Mouse (Mus musculus) brain, adult 2 months (tissue): ENCODE data around the gene Frmd8.
"Not testable (repeated sequence)": the region's sequence is repeated elsewhere in the genome, so short reads cannot be mapped to it uniquely, and the experiment has no call there.

ENCODE experiments used
- DNase-seq: peaks from one replicate; pipeline ENCODE4 v3.0.0; 2011; ENCODE audit warnings: low read depth, low spot score

Frmd8 gene

DNA sequence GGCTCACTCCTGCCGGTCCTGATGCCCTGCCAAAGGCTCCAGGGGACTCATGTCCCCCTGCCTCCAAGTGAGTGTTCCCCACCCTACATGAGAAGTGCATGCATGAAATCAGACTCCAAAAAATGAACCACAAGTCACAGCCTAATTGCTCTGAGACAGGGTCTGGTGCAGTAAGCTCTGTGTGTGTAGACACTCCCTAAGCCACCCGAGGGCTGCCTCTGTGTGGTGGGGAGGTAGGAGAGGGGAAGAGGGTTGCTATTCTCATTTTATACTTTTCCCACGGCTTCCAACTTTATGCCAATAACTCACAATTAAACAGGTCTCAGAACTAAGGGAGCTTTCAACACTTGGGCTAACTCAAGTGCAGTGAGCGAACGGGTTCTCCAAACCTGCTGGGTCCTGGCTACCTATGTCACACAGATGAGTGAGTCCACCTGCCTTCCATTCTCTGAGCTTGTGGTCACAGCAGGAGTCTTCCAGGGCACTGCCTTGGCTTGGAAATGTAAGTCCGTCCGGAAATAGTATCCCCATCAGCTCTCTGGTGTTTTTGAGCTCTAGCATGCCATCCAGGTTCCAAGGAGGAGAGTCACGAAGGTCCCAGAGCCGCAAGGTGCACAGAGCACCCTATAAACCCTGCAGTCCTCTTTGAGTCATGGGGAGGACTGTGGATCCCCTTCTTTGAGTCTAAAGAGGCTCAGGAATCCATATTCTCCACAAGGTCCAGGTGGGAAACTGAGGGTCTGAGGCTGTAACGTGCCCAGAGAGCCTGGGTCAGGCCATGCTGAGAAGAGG lies 50.1 kb downstream of the Frmd8 start:
- peak; percentile 91 for DNase-seq

DNA sequence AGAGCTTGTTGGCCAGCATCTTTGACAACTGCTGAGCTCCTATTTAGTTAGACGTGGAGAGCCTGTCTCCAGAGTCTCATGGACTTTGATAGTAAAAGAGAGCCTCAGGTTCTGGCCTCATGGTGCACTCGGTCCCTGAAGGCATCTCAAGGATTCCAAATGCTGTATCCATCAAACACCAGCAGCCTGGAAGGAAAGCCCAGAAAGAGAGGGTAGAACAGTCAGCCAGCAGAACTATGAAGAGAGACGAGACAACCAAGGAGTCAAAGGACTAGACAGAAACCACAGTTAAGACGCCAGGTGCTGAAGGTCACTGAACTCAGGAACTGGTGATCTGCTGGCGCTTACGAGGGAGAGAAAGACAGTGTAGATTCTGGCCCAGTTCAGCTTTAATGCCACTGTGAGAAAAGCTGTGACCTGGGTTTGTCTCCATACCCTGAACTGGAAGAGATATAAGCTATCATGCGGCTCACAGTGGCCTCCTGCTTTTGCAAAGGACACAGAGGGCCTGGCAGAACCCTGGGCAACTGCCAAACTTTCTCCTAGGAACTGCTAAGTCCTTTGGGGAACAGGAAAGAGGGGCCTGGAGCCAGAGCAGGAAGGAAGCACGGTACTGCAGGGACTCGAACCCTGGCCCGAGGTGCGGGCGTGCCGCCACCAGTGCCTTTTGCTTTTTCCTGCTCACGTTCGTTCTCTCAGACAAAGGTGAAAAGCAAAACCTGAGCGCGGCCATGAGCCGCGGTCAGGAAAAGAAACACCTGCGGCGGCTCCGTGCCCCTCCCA lies 50.8 kb downstream of the Frmd8 start:
- peak; percentile 72 for DNase-seq

DNA sequence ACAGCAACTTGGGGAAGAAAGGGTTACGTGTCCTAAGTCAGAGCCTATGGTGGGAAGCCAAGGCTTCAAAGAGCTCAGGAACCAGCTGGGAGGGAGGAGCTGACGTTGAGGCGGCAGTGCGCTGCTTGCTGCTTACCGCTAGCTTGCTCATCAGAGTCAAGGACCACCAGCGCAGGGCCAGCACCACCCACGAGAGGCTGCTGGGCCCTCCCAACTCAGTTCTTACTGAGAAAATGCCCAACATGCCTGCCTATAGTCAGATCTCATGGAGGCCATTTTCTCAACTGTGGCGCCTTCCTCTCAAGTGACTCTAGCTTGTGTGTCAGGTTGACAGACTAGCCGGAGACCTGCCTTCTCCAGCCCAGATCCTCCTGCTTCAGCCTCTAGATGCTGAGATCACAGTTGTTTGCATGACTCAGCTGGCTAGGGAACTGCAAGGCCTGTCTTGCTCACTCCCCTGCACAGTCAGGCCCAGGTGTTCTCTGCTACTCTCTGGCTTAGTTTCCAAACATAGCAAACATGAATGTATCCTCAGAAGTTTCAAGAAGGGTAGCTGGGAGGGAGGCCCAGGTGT lies 51.7 kb downstream of the Frmd8 start:
- peak; percentile 80 for DNase-seq

DNA sequence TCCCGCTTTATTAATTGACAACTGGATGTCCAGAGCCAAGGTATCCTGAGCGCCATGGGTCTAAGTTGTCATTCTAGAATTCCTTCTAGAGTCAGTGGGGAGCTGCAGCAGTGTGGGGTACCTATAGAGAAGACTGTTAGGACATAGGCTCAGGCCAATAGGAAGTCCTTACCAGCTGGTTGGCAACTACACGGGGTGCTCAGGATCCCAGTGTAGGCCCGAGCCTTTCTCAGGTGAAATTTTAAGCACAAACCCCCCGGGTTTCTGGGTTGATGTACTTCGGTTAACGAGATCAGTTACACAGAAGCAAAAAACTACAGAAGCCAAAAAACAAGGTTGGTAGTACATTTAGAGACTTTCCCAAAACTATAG lies 52.3 kb downstream of the Frmd8 start:
- DNase-seq = no peak

DNA sequence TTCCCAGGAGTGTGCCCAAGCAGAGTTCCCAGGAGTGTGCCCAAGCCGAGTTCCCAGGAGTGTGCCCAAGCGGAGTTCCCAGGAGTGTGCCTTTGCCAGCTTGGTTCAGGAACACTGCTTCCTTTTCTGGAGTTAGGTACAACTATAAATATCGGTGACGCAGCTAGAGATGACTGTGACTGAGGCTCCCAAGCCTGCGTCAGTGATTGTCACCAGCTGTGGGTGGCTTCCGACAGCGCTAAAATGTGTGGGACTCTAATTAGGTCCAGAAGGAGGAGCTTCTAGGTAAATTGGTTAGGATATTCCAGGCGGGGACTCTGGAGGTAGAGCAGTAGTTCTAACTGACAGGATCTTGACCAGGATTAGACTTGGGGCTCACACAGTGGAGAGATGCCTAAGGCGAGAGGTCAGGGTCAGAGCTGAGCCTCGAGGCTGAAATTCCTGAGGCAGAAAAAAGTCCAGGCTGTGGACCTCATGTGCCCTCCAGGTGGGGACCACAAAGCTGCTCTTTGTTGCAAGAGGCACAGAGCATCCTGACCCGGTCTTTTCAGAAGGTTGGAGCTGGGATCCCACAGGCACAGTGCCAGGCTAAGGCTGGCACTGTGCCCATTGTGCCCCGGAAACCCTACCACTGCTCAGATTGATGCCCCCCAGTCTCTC lies 52.8 kb downstream of the Frmd8 start:
- peak; percentile 93 for DNase-seq

DNA sequence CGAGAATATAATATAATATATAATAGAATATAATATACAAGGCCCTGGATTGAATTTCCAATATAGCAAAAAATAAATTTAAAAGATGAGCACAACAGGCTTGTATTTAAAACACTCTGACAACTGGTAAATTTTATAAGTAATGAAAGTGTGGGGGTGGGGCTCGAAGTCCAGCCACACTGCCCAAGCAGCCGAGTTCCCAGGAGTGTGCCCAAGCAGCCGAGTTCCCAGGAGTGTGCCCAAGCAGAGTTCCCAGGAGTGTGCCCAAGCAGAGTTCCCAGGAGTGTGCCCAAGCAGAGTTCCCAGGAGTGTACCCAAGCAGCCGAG lies 53.3 kb downstream of the Frmd8 start:
- no peak for DNase-seq

DNA sequence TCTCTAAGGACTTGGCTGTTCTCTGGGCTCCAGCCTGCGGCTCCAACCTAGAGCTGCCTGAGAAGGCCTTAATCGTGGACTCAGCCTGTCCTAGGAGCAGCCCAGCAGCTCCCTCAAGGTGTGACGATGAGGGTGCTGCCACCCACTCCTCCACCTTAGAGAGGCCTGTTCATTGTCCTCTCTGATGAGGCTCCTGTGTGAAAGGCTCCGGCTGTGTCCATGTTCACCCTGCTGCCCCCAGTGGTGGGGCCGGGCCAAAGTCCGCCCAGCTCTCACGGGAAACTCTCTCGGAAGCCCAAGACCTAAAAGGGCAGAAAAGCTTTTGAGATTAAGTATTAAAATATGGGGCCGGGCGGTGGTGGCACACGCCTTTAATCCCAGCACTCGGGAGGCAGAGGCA lies 55.5 kb downstream of the Frmd8 start:
- no peak for DNase-seq

DNA sequence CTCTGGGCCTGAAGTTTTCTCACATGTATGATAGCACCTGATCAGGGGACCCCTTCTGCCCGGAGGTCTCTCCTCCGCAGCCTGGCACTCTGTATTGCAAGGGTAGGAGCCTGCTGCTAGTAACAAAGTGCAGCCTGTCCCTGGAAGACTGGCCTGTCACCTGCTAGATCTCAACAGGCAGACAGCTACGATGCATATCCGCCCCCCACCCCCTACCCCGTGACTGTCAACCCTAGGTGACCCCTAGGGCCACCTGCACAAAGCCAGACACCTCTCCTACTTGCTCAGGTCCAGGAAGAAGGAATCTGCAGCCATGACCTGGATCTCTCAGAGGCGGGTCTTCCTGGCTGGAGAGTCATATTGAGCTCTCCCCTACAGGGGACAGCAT lies 56.5 kb downstream of the Frmd8 start:
- DNase-seq = no peak

DNA sequence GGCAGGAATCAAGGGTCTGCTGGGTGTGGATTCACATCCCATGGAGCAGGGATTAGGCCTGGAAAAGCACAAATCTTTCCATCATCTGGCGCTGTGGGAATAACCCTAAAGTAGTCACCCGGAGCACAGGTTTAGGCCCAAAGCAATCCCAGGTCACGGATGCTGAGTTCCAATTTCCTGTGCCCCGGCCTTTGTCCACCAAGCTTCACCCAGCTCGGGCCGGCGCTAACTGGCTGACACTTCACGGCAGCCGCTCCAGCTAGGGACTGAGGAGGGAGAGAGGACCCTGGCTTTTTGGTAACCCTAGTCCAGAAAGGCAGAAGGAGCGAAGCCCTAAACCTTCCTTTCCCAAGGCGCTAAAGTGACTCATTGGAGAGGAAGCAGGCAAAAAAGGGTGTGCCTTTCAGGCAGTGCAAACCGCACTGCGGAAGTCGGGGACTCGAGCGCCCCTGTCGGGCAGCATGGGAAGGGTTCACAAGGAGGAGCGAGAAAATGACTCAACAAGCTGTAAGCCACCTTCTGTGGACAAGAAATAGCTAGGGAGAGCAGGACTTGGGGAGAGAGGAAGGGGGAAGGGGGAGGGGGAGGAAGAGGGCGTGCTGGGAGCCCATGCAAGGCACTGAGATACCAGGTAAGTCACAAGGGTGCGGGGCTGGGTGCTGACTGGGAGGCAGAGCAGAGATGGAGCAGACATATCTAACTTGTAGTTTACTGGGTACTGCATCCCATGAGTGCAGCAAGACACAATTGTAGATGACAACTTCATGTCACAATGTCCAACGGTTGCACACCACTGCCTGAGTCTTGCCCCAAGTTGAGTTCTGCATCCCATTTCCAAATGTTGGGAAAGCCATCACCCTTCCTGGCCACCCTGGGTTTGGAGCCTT lies 57.1 kb downstream of the Frmd8 start:
- peak; percentile 96 for DNase-seq

DNA sequence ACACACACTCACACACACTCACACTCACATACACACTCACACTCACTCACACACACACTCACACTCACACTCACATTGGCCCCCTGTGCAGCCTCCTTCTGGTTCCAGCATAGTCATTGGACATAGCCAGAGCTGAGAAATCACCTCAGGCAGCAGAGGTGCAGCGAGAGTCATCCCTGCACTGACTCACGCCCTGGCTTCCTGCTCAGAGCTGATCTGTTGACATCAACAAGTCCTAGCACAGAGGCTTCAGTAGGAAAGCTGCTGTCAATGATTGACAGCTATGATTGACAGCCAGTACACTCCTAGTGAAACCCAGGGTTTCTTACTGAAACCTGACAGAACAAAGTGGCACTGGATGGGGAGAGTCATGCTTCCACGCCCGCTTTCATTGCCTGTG lies 59.1 kb downstream of the Frmd8 start:
- DNase-seq = no peak

DNA sequence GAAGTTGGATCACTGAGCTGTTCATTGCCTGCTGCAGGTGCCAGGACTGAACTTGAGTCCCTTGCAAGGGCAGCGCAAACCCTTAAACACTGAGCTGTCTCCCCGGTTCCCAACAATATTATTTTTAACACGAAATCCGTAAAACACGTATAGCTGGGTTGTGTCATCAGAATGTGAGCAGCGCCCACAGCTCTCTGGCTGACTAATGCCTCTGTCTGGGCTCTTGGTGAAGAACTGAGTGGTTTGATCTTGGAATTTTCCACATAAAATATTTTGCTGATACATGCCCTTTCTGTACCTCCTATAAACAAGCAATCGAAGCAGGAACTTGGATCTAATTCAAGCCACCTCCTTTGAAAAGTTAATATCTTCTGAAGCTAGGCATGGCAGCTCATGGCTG lies 60.1 kb downstream of the Frmd8 start:
- peak; percentile 91 for DNase-seq

DNA sequence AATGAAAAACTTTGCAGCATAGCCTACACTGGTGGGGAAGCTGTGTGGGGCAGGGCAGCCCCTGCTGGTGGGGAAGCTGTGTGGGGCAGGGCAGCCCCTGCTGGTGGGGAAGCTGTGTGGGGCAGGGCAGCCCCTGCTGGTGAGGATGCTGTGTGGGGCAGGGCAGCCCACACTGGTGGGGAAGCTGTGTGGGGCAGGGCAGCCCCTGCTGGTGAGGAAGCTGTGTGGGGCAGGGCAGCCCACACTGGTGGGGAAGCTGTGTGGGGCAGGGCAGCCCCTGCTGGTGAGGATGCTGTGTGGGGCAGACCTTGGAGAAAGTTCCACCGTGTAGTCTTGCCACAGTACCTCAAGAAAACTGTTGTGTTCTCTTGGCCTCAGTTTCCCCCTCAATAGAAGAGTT lies 61.0 kb downstream of the Frmd8 start:
- not testable (repeated sequence) for DNase-seq

DNA sequence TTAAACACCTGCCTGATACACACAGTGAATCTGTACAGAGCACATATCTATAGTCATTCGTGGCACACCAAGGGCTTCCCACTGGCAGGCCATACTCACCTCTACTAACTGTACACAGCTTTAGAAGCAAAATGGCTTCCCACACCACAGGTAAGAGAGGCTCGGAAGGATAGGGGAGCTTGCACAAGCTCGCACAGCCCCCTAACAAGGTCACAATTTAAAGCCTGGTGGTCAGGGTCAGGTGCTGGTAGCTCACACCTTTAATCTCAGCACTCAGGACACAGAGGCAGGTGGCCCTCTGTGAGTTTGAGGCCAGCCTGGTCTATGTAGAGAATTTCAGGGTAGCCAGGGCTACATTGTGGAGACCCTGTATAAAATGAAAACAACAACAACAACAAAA lies 61.5 kb downstream of the Frmd8 start:
- DNase-seq = no peak

DNA sequence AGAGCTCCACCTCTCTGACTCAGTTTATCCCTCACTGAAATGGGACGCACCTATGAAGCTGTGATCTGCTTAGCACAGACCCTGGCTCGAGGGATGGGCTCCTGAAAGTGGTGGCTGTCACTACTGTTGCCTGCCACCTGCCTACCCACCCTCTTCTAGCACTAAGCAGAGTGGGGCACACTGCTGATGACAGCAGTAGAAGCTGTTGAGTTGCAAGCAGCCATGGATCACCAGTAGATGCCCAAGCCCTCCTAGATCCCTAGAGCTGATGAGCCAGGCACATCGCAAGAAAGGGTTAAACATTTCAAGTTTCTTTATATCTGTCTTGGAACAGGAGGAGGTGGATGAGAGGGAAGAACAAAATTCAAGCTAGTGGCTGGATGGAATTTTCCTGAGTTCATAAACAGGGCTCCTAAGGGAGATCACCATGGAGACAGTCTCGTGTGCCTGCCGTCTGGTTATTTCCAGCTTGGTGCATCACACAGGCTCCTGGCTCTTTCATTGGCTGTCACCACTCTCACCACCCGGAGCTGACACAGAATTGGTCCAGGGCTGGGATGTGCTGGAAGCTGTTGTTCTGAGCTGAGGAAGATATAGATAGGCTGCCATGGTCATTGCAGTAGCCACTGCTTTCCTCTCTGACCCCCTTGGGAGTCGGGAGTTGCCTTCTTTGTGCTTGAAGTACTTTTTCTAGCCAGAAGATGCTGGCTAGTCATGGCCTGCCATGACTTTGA lies 63.1 kb downstream of the Frmd8 start:
- DNase-seq = peak; percentile 100

DNA sequence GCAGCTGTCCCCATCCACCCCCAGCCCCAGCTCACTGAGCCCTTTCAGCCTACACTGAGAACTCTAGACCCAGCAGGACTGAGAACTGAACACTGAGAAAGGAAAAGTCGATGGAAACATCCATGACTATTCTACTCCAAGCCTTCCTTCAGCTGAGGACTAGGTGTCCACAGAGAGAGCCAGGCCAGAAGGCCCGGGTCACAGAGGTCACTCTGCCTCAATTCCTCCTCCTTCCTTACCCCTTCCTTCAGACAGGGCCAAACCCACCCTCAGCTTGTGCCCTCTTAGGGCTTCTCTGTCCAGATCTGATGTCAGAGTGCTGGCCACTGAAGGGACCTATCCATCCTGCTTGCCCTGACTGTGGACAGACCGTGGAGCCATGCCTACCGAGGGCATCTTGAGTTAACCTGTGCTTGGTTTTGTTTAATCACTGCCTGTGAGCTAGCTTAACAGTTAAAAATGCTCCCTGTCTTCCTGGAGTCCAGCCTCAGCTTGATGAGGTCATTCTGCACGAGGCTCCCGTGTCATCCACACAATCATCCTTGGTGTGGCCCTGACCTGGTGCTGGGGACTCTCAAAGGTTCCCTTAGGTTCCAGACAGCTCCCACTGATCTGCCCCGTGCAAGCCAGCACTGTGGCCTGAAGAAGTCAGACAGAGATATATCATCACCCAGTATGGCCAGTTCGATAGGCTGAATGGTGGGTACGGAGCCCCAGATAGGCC lies 64.1 kb downstream of the Frmd8 start:
- no peak for DNase-seq

DNA sequence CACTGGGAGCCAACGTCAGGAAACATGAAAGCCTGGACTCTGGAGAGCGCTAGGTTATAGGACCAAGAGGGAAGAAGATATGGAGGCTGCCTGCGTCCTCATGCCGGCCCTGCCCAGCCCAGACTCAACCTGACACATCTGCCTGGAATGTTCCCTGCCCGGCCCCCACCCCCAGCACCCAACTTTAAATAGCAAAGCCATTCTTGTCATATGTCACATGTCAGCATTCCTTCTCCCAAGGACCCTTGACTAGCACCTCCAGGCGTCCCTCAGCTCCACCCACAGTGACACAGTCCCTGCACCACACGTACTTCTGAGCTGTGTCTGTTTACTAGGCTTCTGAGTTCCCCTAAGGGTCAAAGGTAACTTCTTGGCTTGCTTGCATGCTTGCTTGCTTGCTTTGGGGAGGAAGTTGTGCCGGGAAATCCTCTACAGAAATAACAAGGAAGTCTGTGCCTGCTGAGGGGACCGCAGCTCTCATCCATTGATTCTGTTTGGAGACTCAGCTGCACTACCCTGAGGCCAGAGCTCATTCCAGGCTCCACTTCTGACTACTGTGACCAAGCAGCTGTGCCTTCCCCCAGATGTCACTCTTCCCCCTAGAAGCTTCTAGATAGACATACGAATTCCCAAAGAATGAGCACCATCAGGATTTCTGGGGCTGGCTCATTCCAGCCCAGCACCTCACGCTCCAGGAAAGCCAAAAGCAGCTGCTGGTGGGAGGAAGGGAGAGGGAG lies 64.8 kb downstream of the Frmd8 start:
- DNase-seq = peak; percentile 87

DNA sequence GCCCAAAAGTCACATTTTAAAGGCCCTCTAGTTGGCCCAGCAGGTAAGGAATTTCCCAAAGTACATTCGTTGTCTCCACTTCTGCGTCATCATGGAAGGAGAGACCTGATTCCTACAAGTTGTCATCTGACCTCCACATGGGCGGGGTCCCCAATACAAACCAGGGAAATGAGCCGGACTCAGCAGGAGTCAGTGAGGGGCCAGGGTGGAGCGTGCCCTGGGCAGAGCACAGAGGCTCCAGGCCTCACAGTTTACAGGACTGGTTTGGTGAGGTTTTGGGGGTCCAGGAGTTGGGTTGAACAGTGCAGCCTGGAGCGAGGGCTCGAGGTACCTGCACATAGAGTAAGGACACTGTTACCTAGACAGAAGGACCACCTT lies 65.4 kb downstream of the Frmd8 start:
- DNase-seq = no peak

DNA sequence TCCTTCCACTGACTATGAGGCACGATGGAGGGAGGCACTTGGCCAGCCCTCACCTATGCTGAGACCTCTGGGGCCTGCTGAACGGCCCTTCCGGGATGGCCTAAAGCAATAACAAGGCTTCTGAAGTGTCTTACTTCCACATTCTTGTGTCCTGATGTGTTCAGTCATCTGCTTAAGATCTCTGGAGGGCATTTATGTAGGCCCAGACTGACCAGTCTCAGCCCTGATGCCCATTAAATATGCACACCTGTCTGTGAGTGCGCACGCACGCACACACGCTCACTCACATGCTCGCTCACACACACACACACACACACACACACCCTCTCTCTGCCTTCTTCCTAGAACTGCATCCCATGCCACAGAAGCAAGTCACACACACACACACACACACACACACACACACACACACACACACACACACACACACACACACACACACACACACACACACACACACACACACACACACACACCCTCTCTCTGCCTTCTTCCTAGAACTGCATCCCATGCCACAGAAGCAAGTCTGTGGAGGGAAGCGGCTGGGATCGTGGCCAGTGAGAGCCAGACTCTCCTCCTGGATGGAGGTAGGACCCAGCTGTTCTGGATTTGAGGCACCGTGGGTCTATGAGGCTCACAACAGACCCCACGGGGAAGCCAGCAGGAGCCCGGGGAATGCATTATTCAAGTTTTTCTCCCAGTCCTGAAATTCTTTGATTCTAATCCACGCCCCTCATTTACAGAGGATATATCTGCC lies 65.9 kb downstream of the Frmd8 start:
- no peak for DNase-seq

DNA sequence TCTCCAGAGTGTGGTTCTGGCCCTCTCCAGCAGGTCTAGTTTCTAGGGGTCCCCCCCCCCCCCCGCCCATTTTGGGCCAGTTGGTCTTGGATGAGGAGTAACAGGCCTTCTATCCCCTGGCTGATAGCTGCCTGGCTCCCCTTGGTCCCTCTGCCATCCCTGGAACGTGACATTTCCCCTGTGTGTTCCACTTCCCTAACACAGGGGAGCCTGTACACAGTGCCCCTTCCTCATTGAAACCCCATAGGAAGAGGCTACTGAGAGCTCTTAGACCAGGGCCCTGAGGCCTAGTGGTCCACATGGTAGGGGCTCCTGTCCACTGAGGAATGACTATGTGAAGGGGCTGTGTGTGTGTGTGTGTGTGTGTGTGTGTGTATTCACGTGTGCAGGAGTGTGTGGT lies 67.3 kb downstream of the Frmd8 start:
- DNase-seq = no peak
